Mouse (Mus musculus): Measurements from ENCODE around the gene Adam19.
A peak's percentile ranks its signal among the peaks of the same experiment; 100 is the strongest.

DNA sequence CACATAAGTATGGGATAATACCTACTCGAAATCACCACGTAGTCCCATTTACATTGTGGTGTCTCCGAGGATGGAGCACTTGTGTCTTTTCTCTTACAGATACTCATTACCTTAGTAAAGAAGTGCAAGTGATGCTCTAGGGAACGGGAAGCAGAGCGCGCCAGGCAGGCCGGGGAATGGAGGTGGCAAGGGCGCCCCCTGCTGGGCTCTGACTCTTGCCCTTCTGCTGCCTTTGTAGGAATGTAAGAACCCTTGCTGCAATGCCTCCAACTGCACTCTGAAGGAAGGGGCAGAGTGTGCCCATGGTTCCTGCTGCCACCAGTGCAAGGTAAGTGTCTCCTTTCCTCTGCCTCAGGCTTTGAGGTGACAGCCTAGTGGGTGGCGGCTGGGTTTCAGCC is 72.8 kb downstream of the Adam19 start:
- no peak for TF ChIP-seq POLR2A (IDR thresholded peaks at IDR 0.05; ENCODE audit: borderline replicate concordance, extremely low read depth, insufficient read depth, insufficient read length, poor library complexity, severe bottlenecking)
- TF ChIP-seq CTCF (IDR thresholded peaks at IDR 0.05; ENCODE audit: borderline replicate concordance, extremely low read depth, insufficient read depth, insufficient read length): peak; percentile 46; the same call in 1 of the 2 replicates

Data from brain, embryonic 14.5 days (tissue).